Comparison of ENCODE assay signal across 8 mouse cellular contexts in the genomic region with DNA sequence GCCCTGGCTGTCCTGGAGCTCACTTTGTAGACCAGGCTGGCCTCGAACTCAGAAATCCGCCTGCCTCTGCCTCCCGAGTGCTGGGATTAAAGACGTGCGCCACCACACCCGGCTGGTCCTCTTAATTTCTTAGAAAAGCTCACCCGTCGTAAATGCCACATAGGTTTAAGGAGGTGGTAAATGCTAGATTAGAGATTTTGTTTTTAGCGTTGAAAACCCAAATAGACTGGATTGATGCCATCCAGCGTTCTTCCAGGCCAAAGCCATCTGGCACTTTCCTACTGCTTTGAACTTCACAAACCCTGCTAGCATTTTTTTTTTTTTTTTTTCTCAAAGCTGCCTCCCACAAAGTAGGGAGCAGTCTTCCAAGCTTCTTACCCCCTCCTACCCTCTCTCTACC. TPM values are rescaled to one million over a fixed set of nuclear protein-coding genes. Genes with fewer than 3 reads are reported as not detected.
DNase-seq lines count a peak whose midpoint lies in the region; ATAC-seq and TF ChIP-seq lines count a peak whose summit lies in the region.

No protein-coding gene starts in this region.

- H3K4me2 ChIP-seq in heart, embryonic 15.5 days: peak overlapping the region; percentile 78; the same call in 1 of the 2 replicates

- peaks cover 3% of the 10 kb centered on the region; the same call in 1 of the 2 replicates for H3K4me1 ChIP-seq in heart, embryonic 15.5 days (replicated peaks)
- no peaks in the 10 kb centered on the region; the same call in 1 of the 2 replicates for H3K4me1 ChIP-seq in testis, adult 2 months (ENCODE audit: control insufficient read depth, insufficient read depth, low read length)

- no peak for DNase-seq in heart, postnatal 4 days
- DNase-seq in testis, postnatal 10 days (ENCODE audit: low spot score): no peak
- peak; percentile 21 for DNase-seq in layer of hippocampus, adult 9-10 months (ENCODE audit: low spot score)
- DNase-seq in adrenal gland, postnatal 36 days: no peak
- DNase-seq in lung, postnatal 14 days: no peak

- 87% methylated on average over 10 of the region's 10 CpGs for WGBS in heart, embryonic 15.5 days

- H3K9ac ChIP-seq in heart, embryonic 15.5 days: no peak overlapping the region

- TF ChIP-seq CTCF in testis, adult 2 months (IDR thresholded peaks at IDR 0.05; ENCODE audit: control insufficient read depth, insufficient read depth, insufficient replicate concordance, low read depth, low read length): no peak

- no peak overlapping the region for H3K27ac ChIP-seq in heart, embryonic 15.5 days
- H3K27ac ChIP-seq in testis, adult 2 months (ENCODE audit: control insufficient read depth, insufficient read depth, low read depth, low read length): no peak overlapping the region

- no peak for ATAC-seq in heart, embryonic 15.5 days (replicated peaks; ENCODE audit: insufficient number of reproducible peaks, insufficient read depth, low FRiP score, low read depth)
- ATAC-seq in frontal cortex, adult (ENCODE audit: low TSS enrichment): no peak

- H3K9me3 ChIP-seq in heart, embryonic 15.5 days (replicated peaks): no peaks in the 10 kb centered on the region

- peak overlapping the region; percentile 80 for H3K4me3 ChIP-seq in heart, embryonic 15.5 days
- peak overlapping the region; percentile 99 for H3K4me3 ChIP-seq in testis, adult 2 months (ENCODE audit: control insufficient read depth, low read depth, low read length)

- TF ChIP-seq POLR2A in testis, adult 2 months (IDR thresholded peaks at IDR 0.05; ENCODE audit: control insufficient read depth, low read depth, low read length): no peak

- peaks cover 25% of the 10 kb centered on the region for H3K36me3 ChIP-seq in heart, embryonic 15.5 days
- H3K36me3 ChIP-seq in testis, adult 2 months (ENCODE audit: control insufficient read depth, insufficient read depth, low read length): no peaks in the 10 kb centered on the region; the same call in none of the 2 replicates

- H3K27me3 ChIP-seq in heart, embryonic 15.5 days: no peaks in the 10 kb centered on the region
- H3K27me3 ChIP-seq in testis, adult 2 months (ENCODE audit: control insufficient read depth, insufficient read depth, low read length): no peaks in the 10 kb centered on the region

RNA-seq across cellular contexts. Expression of gene Glrx2, which starts 24.4 kb away (rescaled TPM):
- 78.9 and 103 TPM in 2 replicates for polyA plus RNA-seq in heart, embryonic 15.5 days (2015; fragmentation: Nextera tagmentation; extraction: Ambion mirVana)
- 10 to 100 TPM; 70.0 to 70.7 TPM for total RNA-seq in heart, postnatal 4 days (2021)
- polyA plus RNA-seq in testis, adult 2 months (2012; rRNA removed): 87.3 and 102 TPM in 2 replicates
- 10 to 100 TPM; 79.0 to 99.3 TPM for total RNA-seq in adrenal gland, postnatal 36 days (2021)

RNA-seq across cellular contexts. Expression of gene Trove2, which starts 36.3 kb away (rescaled TPM):
- polyA plus RNA-seq in heart, embryonic 15.5 days (2015; fragmentation: Nextera tagmentation; extraction: Ambion mirVana): 11.9 and 12.7 TPM in 2 replicates
- total RNA-seq in heart, postnatal 4 days (2021): 10 to 100 TPM; 11.7 to 12.2 TPM
- polyA plus RNA-seq in testis, adult 2 months (2012; rRNA removed): 0.35 and 0.41 TPM in 2 replicates
- 10 to 100 TPM; 15.1 to 17.9 TPM for total RNA-seq in adrenal gland, postnatal 36 days (2021)

RNA-seq across cellular contexts. Expression of gene Uchl5, which starts 36.5 kb away (rescaled TPM):
- polyA plus RNA-seq in heart, embryonic 15.5 days (2015; fragmentation: Nextera tagmentation; extraction: Ambion mirVana): 60.1 and 67.7 TPM in 2 replicates
- total RNA-seq in heart, postnatal 4 days (2021): 10 to 100 TPM; 23.9 to 24.1 TPM
- polyA plus RNA-seq in testis, adult 2 months (2012; rRNA removed): 15.0 and 15.5 TPM in 2 replicates
- total RNA-seq in adrenal gland, postnatal 36 days (2021): 10 to 100 TPM; 24.5 to 28.8 TPM

RNA-seq across cellular contexts. Expression of gene Cdc73, which starts 37.9 kb away (rescaled TPM):
- 17.6 and 19.8 TPM in 2 replicates for polyA plus RNA-seq in heart, embryonic 15.5 days (2015; fragmentation: Nextera tagmentation; extraction: Ambion mirVana)
- 10 to 100 TPM; 47.5 to 53.8 TPM for total RNA-seq in heart, postnatal 4 days (2021)
- 8.0 and 11.8 TPM in 2 replicates for polyA plus RNA-seq in testis, adult 2 months (2012; rRNA removed)
- total RNA-seq in adrenal gland, postnatal 36 days (2021): 100 to 1,000 TPM in 1 of 2 experiments, 10 to 100 TPM in 1; 96.6 to 115 TPM
